Mouse (Mus musculus) small intestine, adult 10 weeks (tissue): Measurements from ENCODE around the gene Nrde2. TPM values are rescaled to one million over a fixed set of nuclear protein-coding genes. Genes with fewer than 3 reads are reported as not detected.

Source experiments
- polyA plus RNA-seq: library from polyadenylated mRNA; stranded (reverse); fragments of 350-450 nt; fragmentation: Illumina TruSeq; extraction: RNeasy Lipid Tissue Mini Kit (QIAGEN cat#74804); gene quantifications from one replicate; pipeline ENCODE4 v1.2.3, GENCODE M21; 2014; ENCODE audit warnings: low replicate concordance

Gene Nrde2
- 1.0 TPM for polyA plus RNA-seq

DNA sequence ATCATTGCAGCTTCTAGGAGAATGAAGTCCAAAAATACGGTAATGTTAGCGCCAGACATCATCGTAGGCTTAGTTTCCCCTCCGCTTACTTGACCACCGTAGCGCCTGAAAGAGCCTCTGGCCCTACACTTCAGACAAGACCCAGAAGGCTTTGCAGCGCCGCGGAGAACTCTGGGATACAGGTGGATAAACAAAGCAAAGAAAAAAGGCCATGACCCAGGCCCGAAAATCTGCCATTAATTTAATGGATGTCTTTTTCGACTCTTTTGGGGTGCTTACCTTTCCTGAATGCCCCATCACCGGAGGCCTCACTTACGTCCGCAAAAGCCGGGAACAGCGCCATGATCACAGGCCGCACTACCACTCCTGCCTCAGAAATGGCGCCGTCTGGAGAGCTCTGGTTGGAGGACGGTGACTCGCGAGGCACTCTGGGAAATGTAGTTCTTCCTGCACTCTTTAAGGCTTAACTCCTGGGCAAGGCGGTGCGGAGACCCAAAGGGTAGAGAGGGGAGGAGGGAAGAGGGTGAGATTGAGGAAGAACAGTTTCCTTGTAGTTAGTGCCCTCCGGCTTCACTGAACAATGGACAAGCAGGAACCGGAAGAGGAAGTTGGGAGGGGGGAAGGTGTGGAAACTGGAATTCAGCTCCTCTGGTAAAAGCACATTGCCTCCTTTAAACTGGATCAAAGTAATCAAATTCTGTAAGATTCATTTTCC is at the start of gene Nrde2:
TSS of gene Nrde2 (minus strand) at position 393 of the 715 bp plus-strand sequence.

DNA sequence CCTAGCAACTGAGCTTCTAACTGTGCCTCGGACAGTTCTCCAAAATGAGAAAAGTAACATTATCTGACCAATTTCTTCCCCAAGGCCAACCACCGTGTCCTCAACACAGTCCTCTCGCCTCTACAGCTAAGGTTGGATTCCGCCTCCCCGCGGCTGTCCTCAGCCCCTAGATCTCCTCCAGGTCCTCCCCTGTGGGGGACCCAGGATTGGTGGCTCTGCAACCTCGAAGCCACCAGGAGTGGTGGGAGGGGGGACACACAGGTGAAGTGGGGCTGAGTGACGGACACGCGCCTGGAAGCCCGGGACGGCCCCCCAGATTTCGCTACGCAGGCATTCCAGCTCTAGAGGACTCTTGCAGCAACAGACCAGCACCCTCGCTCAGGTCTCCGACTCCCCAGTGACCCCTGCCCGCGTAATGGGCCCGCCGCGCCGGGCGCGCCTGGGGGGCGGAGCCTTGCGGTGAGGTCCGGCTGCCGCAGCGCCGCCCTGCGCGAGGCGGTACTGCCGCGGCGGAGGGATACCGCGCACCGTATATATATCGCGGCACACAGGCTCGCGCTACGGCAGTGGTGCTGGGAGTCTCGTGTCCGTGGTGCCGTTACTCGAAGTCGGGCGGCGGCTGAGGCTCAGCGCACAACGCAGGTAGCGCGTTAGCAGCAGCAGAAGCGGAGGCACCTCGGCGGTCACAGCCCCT is 39.7 kb upstream of the Nrde2 start, which contains the start of gene Calm1:
TSS of gene Calm1 (plus strand) at position 469 of the 694 bp plus-strand sequence.

DNA sequence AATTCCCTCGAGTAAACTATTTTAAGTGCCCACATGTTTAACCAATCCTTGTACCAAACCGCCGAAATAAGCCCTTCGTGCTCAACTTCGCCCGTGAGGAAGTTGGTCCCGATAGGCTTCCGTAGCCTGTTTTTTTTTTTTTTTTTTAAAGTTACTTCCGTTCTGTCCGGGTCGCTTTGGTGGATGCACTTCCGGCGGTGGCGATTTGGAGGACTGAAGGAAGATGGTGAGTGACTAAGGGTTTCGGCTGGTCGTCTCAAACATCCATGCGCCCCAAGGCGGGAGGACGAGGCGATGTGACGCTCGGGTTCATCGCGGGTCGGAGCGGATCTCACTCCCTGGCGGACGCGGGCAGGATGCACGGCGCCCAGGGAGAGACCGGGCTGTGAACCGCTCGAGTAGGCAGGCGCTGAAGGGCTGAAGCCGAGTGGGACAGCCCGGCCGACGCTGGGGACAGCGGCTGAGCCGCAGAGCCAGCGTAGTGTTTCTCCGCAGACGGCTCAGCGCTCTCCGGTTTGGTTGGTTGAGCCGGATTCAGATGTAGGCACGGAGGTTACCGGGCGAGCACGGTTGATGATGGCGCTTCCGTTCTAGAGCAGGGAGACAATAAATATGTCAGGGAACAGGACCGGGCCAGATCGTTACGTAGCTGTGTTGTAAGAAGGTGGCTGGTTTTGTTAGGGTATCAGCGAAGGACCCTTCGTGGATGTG is 49.3 kb downstream of the Nrde2 start, which contains the start of gene Psmc1:
TSS of gene Psmc1 (plus strand) at position 169 of the 711 bp plus-strand sequence.

Other genes starting within 250 kb of the Nrde2 start
- 0.30 TPM for gene Kcnk13, start 195.2 kb downstream of the Nrde2 start, polyA plus RNA-seq
- gene Psmc1, start 49.5 kb downstream of the Nrde2 start, polyA plus RNA-seq = 202 TPM
- 1,488 TPM for gene Calm1, start 39.8 kb upstream of the Nrde2 start, polyA plus RNA-seq